Mouse (Mus musculus): ENCODE results near the gene Kntc1. TPM values are rescaled to one million over a fixed set of nuclear protein-coding genes. Genes with fewer than 3 reads are reported as not detected.

Kntc1 gene
- polyA plus RNA-seq, 1 experiment from 2014 or later = 4.7 TPM

Other genes with a start within 250 kb of the Kntc1 start
- gene B3gnt4, start 239.3 kb upstream of the Kntc1 start, polyA plus RNA-seq (2015; fragmentation: Nextera tagmentation; extraction: Ambion mirVana) = 1.0 and 1.1 TPM in 2 replicates
- 104 and 108 TPM in 2 replicates for gene Diablo, start 225.5 kb upstream of the Kntc1 start, polyA plus RNA-seq (2015; fragmentation: Nextera tagmentation; extraction: Ambion mirVana)
- 8.3 and 8.9 TPM in 2 replicates for gene Gm49027, start 224.2 kb upstream of the Kntc1 start, polyA plus RNA-seq (2015; fragmentation: Nextera tagmentation; extraction: Ambion mirVana)
- gene Vps33a, start 176.7 kb upstream of the Kntc1 start, polyA plus RNA-seq (2015; fragmentation: Nextera tagmentation; extraction: Ambion mirVana) = 38.6 and 39.0 TPM in 2 replicates
- gene Clip1, start 65.1 kb upstream of the Kntc1 start, polyA plus RNA-seq (2015; fragmentation: Nextera tagmentation; extraction: Ambion mirVana) = 72.1 and 81.1 TPM in 2 replicates
- gene Zcchc8, start 28.6 kb upstream of the Kntc1 start, polyA plus RNA-seq (2015; fragmentation: Nextera tagmentation; extraction: Ambion mirVana) = 57.0 and 65.8 TPM in 2 replicates
- gene Rsrc2, start 302 bp upstream of the Kntc1 start, polyA plus RNA-seq (2015; fragmentation: Nextera tagmentation; extraction: Ambion mirVana) = 117 and 123 TPM in 2 replicates
- gene Hcar2, start 115.8 kb downstream of the Kntc1 start, polyA plus RNA-seq (2015; fragmentation: Nextera tagmentation; extraction: Ambion mirVana) = 0.13 TPM in 1 of 2 replicates, not detected in the other
- 0.49 and 0.65 TPM in 2 replicates for gene Hcar1, start 130.3 kb downstream of the Kntc1 start, polyA plus RNA-seq (2015; fragmentation: Nextera tagmentation; extraction: Ambion mirVana)
- gene Denr, start 157.5 kb downstream of the Kntc1 start, polyA plus RNA-seq (2015; fragmentation: Nextera tagmentation; extraction: Ambion mirVana) = 120 and 123 TPM in 2 replicates
- 4.3 and 5.9 TPM in 2 replicates for gene Gm43518, start 177.7 kb downstream of the Kntc1 start, polyA plus RNA-seq (2015; fragmentation: Nextera tagmentation; extraction: Ambion mirVana)
- 5.0 and 6.6 TPM in 2 replicates for gene Ccdc62, start 181.0 kb downstream of the Kntc1 start, polyA plus RNA-seq (2015; fragmentation: Nextera tagmentation; extraction: Ambion mirVana)
- gene Hip1r, start 223.9 kb downstream of the Kntc1 start, polyA plus RNA-seq (2015; fragmentation: Nextera tagmentation; extraction: Ambion mirVana) = 24.1 and 31.0 TPM in 2 replicates

Data from neural tube, embryonic 15.5 days (tissue).